Mouse (Mus musculus) ovary, postnatal 10 days (tissue): ENCODE results near the gene Vmn1r62.
"Not testable (repeated sequence)": the region's sequence is repeated elsewhere in the genome, so short reads cannot be mapped to it uniquely, and the experiment has no call there.

Source experiments
- DNase-seq: peaks from one replicate; pipeline ENCODE4 v3.0.0; 2022; ENCODE audit warnings: low spot score

The Vmn1r62 gene

DNA sequence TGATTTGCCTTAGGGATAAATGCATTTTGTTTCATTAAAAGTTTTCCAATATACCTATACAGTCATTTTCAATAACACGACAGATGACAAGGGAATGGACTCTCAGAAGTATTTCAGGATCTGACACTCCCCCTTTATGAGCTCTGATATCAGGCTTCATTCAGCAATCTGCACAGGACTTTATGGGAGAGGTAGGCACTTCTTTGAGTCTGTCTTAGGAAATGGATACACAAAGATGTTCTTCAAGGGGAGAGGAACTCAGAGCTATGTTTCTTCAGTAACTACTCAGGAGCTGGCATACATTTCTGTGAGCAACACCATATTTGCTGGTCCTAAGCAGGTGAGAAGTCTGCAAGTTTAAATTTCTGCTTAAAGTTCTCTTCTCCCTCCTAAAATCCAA is at the start of gene Vmn1r62:
Vmn1r62 (plus strand) TSS at position 301 of the 400 bp plus-strand sequence.
- not testable (repeated sequence) for DNase-seq
